Mouse (Mus musculus) megakaryocyte-erythroid progenitor cell, adult 5-6 weeks (primary cell): ENCODE data around the gene Ace2. TPM values are rescaled to one million over a fixed set of nuclear protein-coding genes. Genes with fewer than 3 reads are reported as not detected.

Experiments
- ATAC-seq: replicated peaks from 2 replicates; pipeline ENCODE4 v1.8.0; 2016; ENCODE audit warnings: mild to moderate bottlenecking, inconsistent platforms; ENCODE audit not compliant: severe bottlenecking, poor library complexity, low FRiP score, low TSS enrichment
- total RNA-seq, 2 experiments: library from RNA; stranded (forward) in 1 of 2; stranded (reverse) in 1 of 2; fragments of 200-1000, 215-1000 nt in 1 of 2; fragments of >200 nt in 1 of 2; fragmentation: Nextera tagmentation in 1 of 2; gene quantifications; 2 replicates each; pipeline ENCODE4 v1.2.3; 2014 to 2017

Gene Ace2
- total RNA-seq (2014; fragmentation: Nextera tagmentation) (not detected in 2 replicates), total RNA-seq (2017) (not detected in 2 replicates)

- ATAC-seq = no peak
Observed at GRCm38 (mm10) chrX:164139032-164139431, at the start of gene Ace2. TSS of gene Ace2 (plus strand) at chrX:164139332.

- no peak for ATAC-seq
Observed at GRCm38 (mm10) chrX:164089916-164090315, 49.2 kb upstream of the Ace2 start.

GRCm38 (mm10) chrX:164092300-164093169 is 46.6 kb upstream of the Ace2 start:
- ATAC-seq = peak; percentile 38; the same call in 1 of the 2 replicates

- 0 out of 2 replicates have a peak, but pooled peaks have one; percentile 20 for ATAC-seq
Observed at GRCm38 (mm10) chrX:164093435-164093834, 45.7 kb upstream of the Ace2 start.

- peak; percentile 56 for ATAC-seq
Observed at GRCm38 (mm10) chrX:164095838-164096237, 43.3 kb upstream of the Ace2 start.

GRCm38 (mm10) chrX:164101483-164101882 is 37.6 kb upstream of the Ace2 start:
- no peak for ATAC-seq

- ATAC-seq = no peak
Observed at GRCm38 (mm10) chrX:164102198-164102597, 36.9 kb upstream of the Ace2 start.

- peak; percentile 50; the same call in 1 of the 2 replicates for ATAC-seq
Observed at GRCm38 (mm10) chrX:164102656-164103055, 36.5 kb upstream of the Ace2 start.

GRCm38 (mm10) chrX:164111146-164111545 is 28.0 kb upstream of the Ace2 start:
- ATAC-seq = no peak

- no peak for ATAC-seq
Observed at GRCm38 (mm10) chrX:164113744-164114143, 25.4 kb upstream of the Ace2 start.

- no peak for ATAC-seq
Observed at GRCm38 (mm10) chrX:164123942-164124341, 15.2 kb upstream of the Ace2 start.

GRCm38 (mm10) chrX:164133531-164133930 is 5.6 kb upstream of the Ace2 start:
- no peak for ATAC-seq

GRCm38 (mm10) chrX:164135304-164135818 is 3.8 kb upstream of the Ace2 start:
- ATAC-seq = no peak

GRCm38 (mm10) chrX:164145463-164146250 is 6.5 kb downstream of the Ace2 start:
- ATAC-seq = peak; percentile 96

GRCm38 (mm10) chrX:164152703-164153102 is 13.6 kb downstream of the Ace2 start:
- ATAC-seq = no peak

- ATAC-seq = peak; percentile 63; the same call in 1 of the 2 replicates
Observed at GRCm38 (mm10) chrX:164153606-164154005, 14.5 kb downstream of the Ace2 start.

GRCm38 (mm10) chrX:164154594-164154993 is 15.5 kb downstream of the Ace2 start:
- no peak for ATAC-seq

- ATAC-seq = peak; percentile 95
Observed at GRCm38 (mm10) chrX:164164681-164165080, 25.5 kb downstream of the Ace2 start.

GRCm38 (mm10) chrX:164171034-164171433 is 31.9 kb downstream of the Ace2 start:
- ATAC-seq = no peak

GRCm38 (mm10) chrX:164173880-164174279 is 34.7 kb downstream of the Ace2 start:
- ATAC-seq = no peak
